Mouse (Mus musculus) intestine, embryonic 16.5 days (tissue): ENCODE measurements around the gene Opcml. TPM values are rescaled to one million over a fixed set of nuclear protein-coding genes. Genes with fewer than 3 reads are reported as not detected.
A peak's percentile ranks its signal among the peaks of the same experiment; 100 is the strongest.

ENCODE experiments used
- ATAC-seq: fragments of 200-750 bp; cut with Nextera tagmentation; 2 replicates; pipeline ENCODE4 v1.8.0; 2017; ENCODE audit warnings: moderate TSS enrichment, moderate library complexity
- H3K27ac ChIP-seq: fragments of 300-500 bp; sonication (generic); 2 replicates; pipeline ENCODE4 v1.5.1; 2014; ENCODE audit warnings: mild to moderate bottlenecking, low read length
- H3K27me3 ChIP-seq: fragments of 300-500 bp; sonication (generic); replicated peaks from 2 replicates; pipeline ENCODE4 v1.6.1; 2014; ENCODE audit warnings: low read length, control low read depth, mixed read lengths; ENCODE audit not compliant: control insufficient read depth, insufficient read depth
- H3K36me3 ChIP-seq: fragments of 300-500 bp; sonication (generic); 2 replicates; pipeline ENCODE4 v1.6.1; 2014; ENCODE audit warnings: low read length, control low read depth; ENCODE audit not compliant: control insufficient read depth, insufficient read depth
- H3K4me1 ChIP-seq: fragments of 300-500 bp; sonication (generic); 2 replicates; pipeline ENCODE4 v1.6.1; 2014; ENCODE audit warnings: low read length, control low read depth, mixed read lengths; ENCODE audit not compliant: control insufficient read depth, insufficient read depth
- H3K4me2 ChIP-seq: fragments of 300-500 bp; sonication (generic); 2 replicates; pipeline ENCODE4 v1.6.1; 2014; ENCODE audit warnings: low read depth, low read length, control low read depth
- H3K4me3 ChIP-seq: fragments of 300-500 bp; sonication (generic); 2 replicates; pipeline ENCODE4 v1.5.1; 2014; ENCODE audit warnings: mild to moderate bottlenecking, low read length
- H3K9ac ChIP-seq: fragments of 300-500 bp; sonication (generic); 2 replicates; pipeline ENCODE4 v1.6.1; 2014; ENCODE audit warnings: low read depth, low read length
- H3K9me3 ChIP-seq: fragments of 300-500 bp; sonication (generic); 2 replicates; pipeline ENCODE4 v1.6.1; 2016; ENCODE audit warnings: low read length, control low read depth; ENCODE audit not compliant: control insufficient read depth
- WGBS: fragments of 180-500 bp; shearing (Covaris S2); extraction: QIAGEN DNeasy Blood & Tissue Kit; methylation state at CpG from one replicate; pipeline ENCODE4 v1.1.7; 2014; 5-methylcytosine and 5-hydroxymethylcytosine counted together
- polyA plus RNA-seq: library from polyadenylated mRNA; unstranded; fragments of >200 nt; fragmentation: Nextera tagmentation; extraction: Ambion mirVana; gene quantifications from 2 replicates; pipeline ENCODE4 v1.2.1, GENCODE M21; 2015

Opcml gene
- polyA plus RNA-seq, 1 experiment from 2014 or later = 3.1 TPM

- no peak for ATAC-seq
- H3K4me2 ChIP-seq = no peak overlapping the region
- no peaks in the 10 kb centered on the region for H3K4me1 ChIP-seq
- WGBS = 43% methylated on average over 6 of the region's 6 CpGs
- no peak overlapping the region for H3K4me3 ChIP-seq
- H3K27ac ChIP-seq = no peak overlapping the region
- no peaks in the 10 kb centered on the region for H3K27me3 ChIP-seq
- H3K9ac ChIP-seq = no peak overlapping the region
- H3K9me3 ChIP-seq = no peaks in the 10 kb centered on the region
- no peaks in the 10 kb centered on the region for H3K36me3 ChIP-seq
These were observed 363.2 kb downstream of the Opcml start for GRCm38 (mm10) chr9:28153748-28154147.

- no peaks in the 10 kb centered on the region for H3K27me3 ChIP-seq
- WGBS = 85% methylated on average over 7 of the region's 7 CpGs
- no peak for ATAC-seq
These were observed 366.5 kb downstream of the Opcml start for GRCm38 (mm10) chr9:28157092-28157491.

GRCm38 (mm10) chr9:28160953-28161352, 370.4 kb downstream of the Opcml start:
- no peak overlapping the region for H3K4me3 ChIP-seq
- H3K9me3 ChIP-seq = no peaks in the 10 kb centered on the region
- no peaks in the 10 kb centered on the region for H3K27me3 ChIP-seq
- no peak overlapping the region for H3K9ac ChIP-seq
- H3K27ac ChIP-seq = no peak overlapping the region
- H3K4me1 ChIP-seq = no peaks in the 10 kb centered on the region
- no peak for ATAC-seq
- 89% methylated on average over 1 of the region's 1 CpGs for WGBS
- no peaks in the 10 kb centered on the region for H3K36me3 ChIP-seq
- H3K4me2 ChIP-seq = no peak overlapping the region

More at GRCm38 (mm10) chr9:28157092-28157491, 366.5 kb downstream of the Opcml start:
- Histone ChIP-seq H3K4me1 (no peaks in the 10 kb centered on the region), H3K9me3 (no peaks in the 10 kb centered on the region), H3K4me3 (no peak overlapping the region), H3K9ac (no peak overlapping the region), H3K4me2 (no peak overlapping the region), H3K36me3 (no peaks in the 10 kb centered on the region), H3K27ac (no peak overlapping the region)

- H3K4me1 ChIP-seq = no peaks in the 10 kb centered on the region
- ATAC-seq = no peak
- WGBS = 68% methylated on average over 4 of the region's 4 CpGs
- no peaks in the 10 kb centered on the region for H3K9me3 ChIP-seq
- H3K4me3 ChIP-seq = no peak overlapping the region
- no peaks in the 10 kb centered on the region for H3K36me3 ChIP-seq
- H3K4me2 ChIP-seq = no peak overlapping the region
- H3K27me3 ChIP-seq = no peaks in the 10 kb centered on the region
- H3K9ac ChIP-seq = no peak overlapping the region
- H3K27ac ChIP-seq = no peak overlapping the region
These were observed 373.4 kb downstream of the Opcml start for GRCm38 (mm10) chr9:28163946-28164345.

- no peak overlapping the region for H3K27ac ChIP-seq
- no peaks in the 10 kb centered on the region for H3K27me3 ChIP-seq
- H3K4me2 ChIP-seq = no peak overlapping the region
- no peaks in the 10 kb centered on the region for H3K9me3 ChIP-seq
- H3K4me1 ChIP-seq = no peaks in the 10 kb centered on the region
- ATAC-seq = no peak
- 6% methylated on average over 6 of the region's 6 CpGs for WGBS
- no peaks in the 10 kb centered on the region for H3K36me3 ChIP-seq
- H3K4me3 ChIP-seq = no peak overlapping the region
- no peak overlapping the region for H3K9ac ChIP-seq
These were observed 381.3 kb downstream of the Opcml start for GRCm38 (mm10) chr9:28171890-28172289.

- no peaks in the 10 kb centered on the region for H3K4me1 ChIP-seq
- no peaks in the 10 kb centered on the region for H3K9me3 ChIP-seq
- H3K36me3 ChIP-seq = no peaks in the 10 kb centered on the region
- no peak overlapping the region for H3K27ac ChIP-seq
- no peaks in the 10 kb centered on the region for H3K27me3 ChIP-seq
- H3K4me3 ChIP-seq = no peak overlapping the region
- no peak overlapping the region for H3K4me2 ChIP-seq
- no peak overlapping the region for H3K9ac ChIP-seq
- ATAC-seq = no peak
- 89% methylated on average over 2 of the region's 2 CpGs for whole genome bisulfite sequencing
These were observed 386.5 kb downstream of the Opcml start for GRCm38 (mm10) chr9:28177052-28177451.

GRCm38 (mm10) chr9:28178123-28178887, 387.7 kb downstream of the Opcml start:
- ATAC-seq = peak; percentile 77
- no peaks in the 10 kb centered on the region for H3K4me1 ChIP-seq
- 70% methylated on average over 4 of the region's 4 CpGs for WGBS

GRCm38 (mm10) chr9:28181916-28182315, 391.3 kb downstream of the Opcml start:
- no peak for ATAC-seq
- no peak overlapping the region for H3K27ac ChIP-seq
- H3K4me2 ChIP-seq = no peak overlapping the region
- 73% methylated on average over 7 of the region's 7 CpGs for WGBS
- H3K36me3 ChIP-seq = no peaks in the 10 kb centered on the region
- H3K9me3 ChIP-seq = no peaks in the 10 kb centered on the region
- no peak overlapping the region for H3K4me3 ChIP-seq
- H3K4me1 ChIP-seq = no peaks in the 10 kb centered on the region
- no peak overlapping the region for H3K9ac ChIP-seq
- no peaks in the 10 kb centered on the region for H3K27me3 ChIP-seq

More at GRCm38 (mm10) chr9:28178123-28178887, 387.7 kb downstream of the Opcml start:
- Histone ChIP-seq H3K27me3 (no peaks in the 10 kb centered on the region), H3K4me2 (no peak overlapping the region), H3K9ac (no peak overlapping the region), H3K9me3 (no peaks in the 10 kb centered on the region), H3K36me3 (no peaks in the 10 kb centered on the region), H3K4me3 (no peak overlapping the region), H3K27ac (no peak overlapping the region)

- Histone ChIP-seq H3K27ac (no peak overlapping the region), H3K4me2 (no peak overlapping the region), H3K36me3 (no peaks in the 10 kb centered on the region), H3K4me3 (no peak overlapping the region), H3K9me3 (no peaks in the 10 kb centered on the region), H3K4me1 (no peaks in the 10 kb centered on the region), H3K9ac (no peak overlapping the region), H3K27me3 (no peaks in the 10 kb centered on the region)
- no peak for ATAC-seq
- WGBS = 81% methylated on average over 2 of the region's 2 CpGs
These were observed 399.7 kb downstream of the Opcml start for GRCm38 (mm10) chr9:28190226-28190625.

GRCm38 (mm10) chr9:28190751-28191150, 400.2 kb downstream of the Opcml start:
- 76% methylated on average over 1 of the region's 1 CpGs for WGBS
- Histone ChIP-seq H3K9ac (no peak overlapping the region), H3K36me3 (no peaks in the 10 kb centered on the region), H3K9me3 (no peaks in the 10 kb centered on the region), H3K27ac (no peak overlapping the region), H3K4me2 (no peak overlapping the region), H3K27me3 (no peaks in the 10 kb centered on the region), H3K4me3 (no peak overlapping the region), H3K4me1 (no peaks in the 10 kb centered on the region)
- ATAC-seq = no peak
